Mouse (Mus musculus) testis, adult 2 months (tissue): ENCODE results near the gene Lrrc38. TPM values are rescaled to one million over a fixed set of nuclear protein-coding genes. Genes with fewer than 3 reads are reported as not detected.

Experiments
- H3K27ac ChIP-seq: fragments of 200-500 bp; 2 replicates; pipeline ENCODE4 v1.5.1; 2012; ENCODE audit warnings: low read depth, low read length; ENCODE audit not compliant: control insufficient read depth, insufficient read depth
- H3K27me3 ChIP-seq: fragments of 200-500 bp; 2 replicates; pipeline ENCODE4 v1.6.1; 2012; ENCODE audit warnings: mild to moderate bottlenecking, low read length, moderate library complexity; ENCODE audit not compliant: control insufficient read depth, insufficient read depth
- H3K36me3 ChIP-seq: fragments of 200-500 bp; 2 replicates; pipeline ENCODE4 v1.6.1; 2012; ENCODE audit warnings: mild to moderate bottlenecking, low read length; ENCODE audit not compliant: control insufficient read depth, insufficient read depth
- H3K4me1 ChIP-seq: fragments of 200-500 bp; 2 replicates; pipeline ENCODE4 v1.6.1; 2012; ENCODE audit warnings: low read length; ENCODE audit not compliant: control insufficient read depth, insufficient read depth
- H3K4me3 ChIP-seq: fragments of 200-500 bp; 2 replicates; pipeline ENCODE4 v1.5.1; 2012; ENCODE audit warnings: low read depth, mild to moderate bottlenecking, low read length, moderate library complexity, mixed read lengths; ENCODE audit not compliant: control insufficient read depth
- CTCF ChIP-seq: fragments of 200-500 bp; IDR thresholded peaks from 2 replicates; pipeline ENCODE4 v1.5.1; 2012; ENCODE audit warnings: low read depth, mild to moderate bottlenecking, inconsistent platforms, low read length, moderate library complexity; ENCODE audit not compliant: control insufficient read depth, insufficient read depth, insufficient replicate concordance
- POLR2A ChIP-seq: fragments of 200-500 bp; IDR thresholded peaks from 2 replicates; pipeline ENCODE4 v1.6.1; 2012; ENCODE audit warnings: low read depth, mild to moderate bottlenecking, inconsistent platforms, low read length, moderate library complexity; ENCODE audit not compliant: control insufficient read depth
- polyA plus RNA-seq: library from polyadenylated mRNA; depleted of rRNA; stranded (reverse); fragments of >200 nt; gene quantifications from 2 replicates; pipeline ENCODE4 v1.2.3, GENCODE M21; 2012

Lrrc38 gene
- polyA plus RNA-seq, 1 experiment = 0.31 TPM

DNA sequence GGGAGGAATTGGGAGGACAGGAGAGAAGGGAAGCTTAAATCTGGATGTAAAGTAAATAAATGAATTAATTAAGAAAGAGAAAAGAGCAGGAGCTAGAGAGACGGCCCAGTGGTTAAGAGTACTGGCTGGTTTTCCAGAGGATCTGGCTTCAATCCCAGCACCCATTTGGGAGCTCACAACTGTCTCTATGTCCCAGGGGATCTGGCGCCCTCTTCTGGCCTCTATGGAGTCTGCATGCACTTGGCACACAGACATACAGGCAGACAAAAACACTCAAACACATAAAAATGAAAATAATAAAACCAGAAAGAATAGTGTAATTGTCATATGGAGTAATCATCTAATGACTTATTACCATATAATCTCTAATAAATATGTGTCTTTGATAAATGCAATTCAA, 38.2 kb upstream of the Lrrc38 start:
- no peak overlapping the region for H3K4me3 ChIP-seq
- no peaks in the 10 kb centered on the region for H3K27me3 ChIP-seq
- no peaks in the 10 kb centered on the region for H3K36me3 ChIP-seq
- TF ChIP-seq CTCF (peak; percentile 71; the same call in 1 of the 2 replicates), POLR2A (no peak)
- no peak overlapping the region for H3K27ac ChIP-seq
- H3K4me1 ChIP-seq = no peaks in the 10 kb centered on the region

DNA sequence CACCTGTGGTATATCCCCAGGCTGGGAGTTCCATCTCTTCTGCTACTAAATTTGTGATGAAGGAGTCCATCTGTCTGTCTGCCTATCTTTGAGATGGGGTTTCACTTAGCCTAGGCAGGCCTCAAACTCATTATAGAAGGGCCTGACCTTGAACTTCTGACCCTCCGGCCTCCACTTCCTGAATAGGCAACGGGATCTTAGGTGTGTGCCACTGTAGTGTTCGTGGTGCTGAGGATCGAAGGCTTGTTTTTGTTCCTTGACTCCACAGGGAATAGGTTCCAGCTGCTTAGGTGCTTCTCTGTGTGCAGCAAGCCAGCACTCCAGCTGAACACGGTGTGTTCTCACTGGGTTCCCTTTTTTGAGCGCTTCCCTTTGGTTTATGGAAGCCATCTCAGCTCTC, 36.3 kb upstream of the Lrrc38 start:
- Histone ChIP-seq H3K4me1 (no peaks in the 10 kb centered on the region), H3K27me3 (no peaks in the 10 kb centered on the region), H3K27ac (no peak overlapping the region), H3K36me3 (no peaks in the 10 kb centered on the region), H3K4me3 (no peak overlapping the region)
- TF ChIP-seq POLR2A (no peak), CTCF (no peak)

DNA sequence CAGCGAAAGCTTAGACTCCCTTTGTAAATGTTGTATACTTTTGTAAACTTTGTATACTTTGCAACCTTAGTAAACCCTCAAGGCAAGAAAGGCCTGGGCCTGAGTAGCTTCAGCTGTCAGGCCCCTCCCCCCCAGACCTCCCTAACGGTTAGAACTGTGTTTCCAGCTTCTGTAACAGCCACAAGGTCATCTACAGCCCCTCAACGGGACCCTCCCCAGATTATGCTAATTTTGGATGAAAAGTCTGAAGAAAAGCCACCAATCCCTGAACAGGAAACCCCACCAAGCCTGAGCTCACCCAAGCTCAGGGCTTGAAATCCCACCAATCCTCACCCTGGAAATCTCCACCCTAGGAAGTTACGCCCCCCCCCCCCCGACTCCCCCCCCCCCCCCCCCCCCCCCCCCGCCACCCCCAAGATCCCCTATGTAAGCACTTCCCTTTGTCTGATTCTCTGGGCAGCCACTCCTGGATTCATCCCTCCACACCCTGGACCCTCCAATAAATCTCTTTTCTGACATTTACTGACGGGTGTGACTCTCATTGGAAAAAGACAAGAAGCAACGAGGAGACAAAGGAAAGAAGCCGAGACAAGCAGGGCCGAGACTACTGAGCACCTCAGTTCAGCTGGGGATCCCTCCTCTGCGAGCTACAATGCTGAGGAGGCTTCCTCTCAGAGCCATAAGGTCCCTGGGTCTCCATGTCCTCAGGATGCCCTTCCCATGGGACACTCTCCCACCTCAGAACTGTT, 25.2 kb upstream of the Lrrc38 start:
- H3K27ac ChIP-seq = peak overlapping the region; percentile 99
- H3K27me3 ChIP-seq = no peaks in the 10 kb centered on the region
- 0 out of 2 replicates have a peak, but pooled peaks have one; percentile 21 for TF ChIP-seq POLR2A
- TF ChIP-seq CTCF = no peak
- peaks cover 35% of the 10 kb centered on the region for H3K4me1 ChIP-seq
- peak overlapping the region; percentile 59 for H3K4me3 ChIP-seq
- no peaks in the 10 kb centered on the region for H3K36me3 ChIP-seq

DNA sequence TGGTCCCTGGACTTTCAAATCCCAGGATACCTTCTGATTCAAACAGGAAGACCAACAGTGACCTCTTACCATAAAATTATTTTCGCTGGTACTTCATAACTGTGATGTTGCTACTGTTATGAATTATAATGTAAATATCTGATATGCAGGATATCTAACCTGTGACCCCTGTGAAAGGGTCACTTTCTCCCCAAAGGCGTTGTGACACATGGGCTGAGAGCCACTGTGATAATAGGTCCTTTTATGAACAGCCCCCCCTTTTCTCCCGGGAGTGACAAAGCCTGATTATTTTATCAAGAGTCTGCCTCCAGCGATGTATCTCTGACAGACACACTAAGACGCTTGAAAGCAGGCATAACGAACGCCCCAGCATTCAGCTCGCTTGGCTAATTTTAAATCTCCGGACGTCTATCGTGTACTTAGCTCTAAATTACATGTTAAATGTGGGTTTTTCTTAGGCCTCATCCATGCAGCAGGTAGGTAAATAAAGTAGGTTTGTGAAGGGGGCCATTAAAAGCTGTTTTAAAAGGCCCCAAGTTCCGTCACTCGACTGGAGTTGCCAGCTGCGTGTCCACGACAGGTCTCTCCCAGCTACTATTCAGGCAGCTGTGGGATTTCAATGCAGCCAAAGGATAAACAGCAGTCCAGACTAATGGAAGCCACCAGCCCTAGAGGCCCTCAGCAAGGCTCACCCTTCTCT, 24.5 kb upstream of the Lrrc38 start:
- Histone ChIP-seq H3K27ac (peak overlapping the region; percentile 99), H3K4me3 (peak overlapping the region; percentile 60)
- no peak for TF ChIP-seq POLR2A
- TF ChIP-seq CTCF = no peak

GRCm38 (mm10) chr4:143325625-143325941, 24.0 kb upstream of the Lrrc38 start:
- peak overlapping the region; percentile 60 for H3K4me3 ChIP-seq
- TF ChIP-seq CTCF (peak; percentile 96), POLR2A (no peak)
- H3K27ac ChIP-seq = peak overlapping the region; percentile 99
- H3K36me3 ChIP-seq = no peaks in the 10 kb centered on the region
- no peaks in the 10 kb centered on the region for H3K27me3 ChIP-seq
- H3K4me1 ChIP-seq = peaks cover 34% of the 10 kb centered on the region

More for the DNA sequence above, 24.5 kb upstream of the Lrrc38 start:
- Histone ChIP-seq H3K4me1 (peaks cover 35% of the 10 kb centered on the region), H3K36me3 (no peaks in the 10 kb centered on the region), H3K27me3 (no peaks in the 10 kb centered on the region)

- H3K27ac ChIP-seq = no peak overlapping the region
These were observed 19.0 kb upstream of the Lrrc38 start for GRCm38 (mm10) chr4:143330566-143330965.

DNA sequence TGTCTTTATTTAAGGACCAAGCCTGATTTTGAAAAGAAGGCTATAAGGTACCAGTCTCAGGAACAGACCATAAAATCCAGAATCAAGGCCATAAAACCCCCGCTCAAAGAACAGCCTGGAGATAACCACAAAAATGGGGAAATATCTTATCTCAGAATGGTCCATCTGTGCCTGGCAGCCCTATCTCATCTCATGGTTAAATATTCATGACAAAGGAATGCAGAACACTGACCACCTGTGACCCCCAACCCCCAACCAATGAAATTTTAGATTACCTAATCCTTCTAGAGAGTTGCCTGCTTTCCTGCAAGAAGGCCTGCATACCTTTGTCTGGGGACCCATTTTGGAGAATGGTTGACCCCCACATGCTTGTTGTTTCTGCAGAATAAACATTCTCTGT, 17.8 kb upstream of the Lrrc38 start:
- no peak for TF ChIP-seq CTCF
- no peak for TF ChIP-seq POLR2A
- no peaks in the 10 kb centered on the region for H3K4me1 ChIP-seq
- H3K27me3 ChIP-seq = no peaks in the 10 kb centered on the region
- H3K36me3 ChIP-seq = no peaks in the 10 kb centered on the region
- no peak overlapping the region for H3K27ac ChIP-seq
- H3K4me3 ChIP-seq = no peak overlapping the region

More at GRCm38 (mm10) chr4:143330566-143330965, 19.0 kb upstream of the Lrrc38 start:
- TF ChIP-seq CTCF = no peak
- TF ChIP-seq POLR2A = no peak
- Histone ChIP-seq H3K27me3 (no peaks in the 10 kb centered on the region), H3K36me3 (no peaks in the 10 kb centered on the region), H3K4me1 (peaks cover 5% of the 10 kb centered on the region), H3K4me3 (no peak overlapping the region)
